Mouse (Mus musculus) liver, embryonic 12.5 days (tissue): Measurements from ENCODE around the gene Syk. TPM values are rescaled to one million over a fixed set of nuclear protein-coding genes. Genes with fewer than 3 reads are reported as not detected.

Experiments
- ATAC-seq: fragments of 200-750 bp; cut with Nextera tagmentation; 2 replicates; pipeline ENCODE4 v1.8.0; 2017; ENCODE audit warnings: moderate number of reproducible peaks, mild to moderate bottlenecking, moderate library complexity
- H3K27ac ChIP-seq: fragments of 300-500 bp; sonication (generic); 2 replicates; pipeline ENCODE4 v1.5.1; 2016; ENCODE audit warnings: mild to moderate bottlenecking
- H3K27me3 ChIP-seq: fragments of 300-500 bp; sonication (generic); replicated peaks from 2 replicates; pipeline ENCODE4 v1.6.1; 2016; ENCODE audit warnings: mild to moderate bottlenecking, moderate library complexity
- H3K36me3 ChIP-seq: fragments of 300-500 bp; sonication (generic); 2 replicates; pipeline ENCODE4 v1.6.1; 2016; ENCODE audit warnings: mild to moderate bottlenecking, moderate library complexity
- H3K4me1 ChIP-seq: fragments of 300-500 bp; sonication (generic); 2 replicates; pipeline ENCODE4 v1.6.1; 2016
- H3K4me2 ChIP-seq: fragments of 300-500 bp; sonication (generic); 2 replicates; pipeline ENCODE4 v1.6.1; 2016; ENCODE audit warnings: mild to moderate bottlenecking, moderate library complexity
- H3K4me3 ChIP-seq: fragments of 300-500 bp; sonication (generic); 2 replicates; pipeline ENCODE4 v1.5.1; 2016; ENCODE audit warnings: mild to moderate bottlenecking, moderate library complexity
- H3K9ac ChIP-seq: fragments of 300-500 bp; sonication (generic); 2 replicates; pipeline ENCODE4 v1.6.1; 2016; ENCODE audit warnings: mild to moderate bottlenecking, moderate library complexity
- H3K9me3 ChIP-seq: fragments of 300-500 bp; sonication (generic); replicated peaks from 2 replicates; pipeline ENCODE4 v1.6.1; 2016; ENCODE audit warnings: mild to moderate bottlenecking, moderate library complexity
- WGBS: fragments of 180-500 bp; shearing (Covaris S2); methylation state at CpG from one replicate; pipeline ENCODE4 v1.1.7; 2016; ENCODE audit not compliant: insufficient replicate concordance; 5-methylcytosine and 5-hydroxymethylcytosine counted together
- polyA plus RNA-seq: library from polyadenylated mRNA; unstranded; fragments of >200 nt; fragmentation: Nextera tagmentation; extraction: Ambion mirVana; gene quantifications from 2 replicates; pipeline ENCODE4 v1.2.1, GENCODE M21; 2016

Gene Syk
- polyA plus RNA-seq, 1 experiment from 2014 or later, result 9.8 TPM

GRCm38 (mm10) chr13:52584654-52585455 is 1.9 kb downstream of the Syk start:
- ATAC-seq, result no peak
- Histone ChIP-seq H3K9me3 (no peaks in the 10 kb centered on the region), H3K4me1 (peaks cover 8% of the 10 kb centered on the region), H3K4me3 (peak overlapping the region; percentile 44), H3K4me2 (peak overlapping the region; percentile 63), H3K27ac (0 out of 2 replicates have a peak overlapping the region, but pooled peaks have one; percentile 45), H3K36me3 (no peaks in the 10 kb centered on the region), H3K27me3 (peaks cover 12% of the 10 kb centered on the region; the same call in 1 of the 2 replicates), H3K9ac (0 out of 2 replicates have a peak overlapping the region, but pooled peaks have one; percentile 4)
- 16% methylated on average over 17 of the region's 17 CpGs for WGBS

GRCm38 (mm10) chr13:52587761-52588160 is 4.8 kb downstream of the Syk start:
- 79% methylated on average over 4 of the region's 4 CpGs for WGBS
- Histone ChIP-seq H3K4me2 (no peak overlapping the region), H3K9me3 (no peaks in the 10 kb centered on the region), H3K4me1 (peaks cover 3% of the 10 kb centered on the region), H3K4me3 (no peak overlapping the region), H3K9ac (no peak overlapping the region), H3K27me3 (peaks cover 8% of the 10 kb centered on the region; the same call in 1 of the 2 replicates), H3K36me3 (no peaks in the 10 kb centered on the region), H3K27ac (no peak overlapping the region)
- no peak for ATAC-seq

- no peaks in the 10 kb centered on the region for H3K27me3 ChIP-seq
- no peaks in the 10 kb centered on the region for H3K9me3 ChIP-seq
- H3K4me1 ChIP-seq, result no peaks in the 10 kb centered on the region; the same call in 1 of the 2 replicates
- H3K36me3 ChIP-seq, result peaks cover 9% of the 10 kb centered on the region
- H3K9ac ChIP-seq, result no peak overlapping the region
- no peak overlapping the region for H3K4me3 ChIP-seq
- WGBS, result 68% methylated on average over 4 of the region's 4 CpGs
- no peak overlapping the region for H3K27ac ChIP-seq
- no peak overlapping the region for H3K4me2 ChIP-seq
- ATAC-seq, result no peak
Measured at GRCm38 (mm10) chr13:52589043-52589442, 6.1 kb downstream of the Syk start.

GRCm38 (mm10) chr13:52591831-52592230 is 8.9 kb downstream of the Syk start:
- H3K27ac ChIP-seq, result no peak overlapping the region
- no peaks in the 10 kb centered on the region for H3K27me3 ChIP-seq
- WGBS, result 89% methylated on average over 4 of the region's 4 CpGs
- H3K4me1 ChIP-seq, result no peaks in the 10 kb centered on the region
- no peaks in the 10 kb centered on the region for H3K9me3 ChIP-seq
- H3K4me2 ChIP-seq, result no peak overlapping the region
- H3K9ac ChIP-seq, result no peak overlapping the region
- H3K36me3 ChIP-seq, result peaks cover 9% of the 10 kb centered on the region
- H3K4me3 ChIP-seq, result no peak overlapping the region
- ATAC-seq, result no peak

- Histone ChIP-seq H3K9me3 (no peaks in the 10 kb centered on the region), H3K4me1 (no peaks in the 10 kb centered on the region), H3K4me3 (peak overlapping the region; percentile 18; the same call in 1 of the 2 replicates), H3K36me3 (peaks cover 9% of the 10 kb centered on the region), H3K27me3 (no peaks in the 10 kb centered on the region), H3K9ac (no peak overlapping the region), H3K4me2 (peak overlapping the region; percentile 25), H3K27ac (no peak overlapping the region)
- no peak for ATAC-seq
- 37% methylated on average over 5 of the region's 5 CpGs for WGBS
Measured at GRCm38 (mm10) chr13:52596692-52597091, 13.7 kb downstream of the Syk start.

- no peak for ATAC-seq
- WGBS, result 45% methylated on average over 11 of the region's 11 CpGs
- peak overlapping the region; percentile 25 for H3K4me2 ChIP-seq
- peaks cover 3% of the 10 kb centered on the region for H3K4me1 ChIP-seq
- no peaks in the 10 kb centered on the region for H3K27me3 ChIP-seq
- H3K9ac ChIP-seq, result no peak overlapping the region
- H3K27ac ChIP-seq, result no peak overlapping the region
- peak overlapping the region; percentile 18; the same call in 1 of the 2 replicates for H3K4me3 ChIP-seq
- no peaks in the 10 kb centered on the region for H3K9me3 ChIP-seq
- H3K36me3 ChIP-seq, result peaks cover 9% of the 10 kb centered on the region
Measured at GRCm38 (mm10) chr13:52597092-52597678, 14.2 kb downstream of the Syk start.

GRCm38 (mm10) chr13:52598233-52598632 is 15.3 kb downstream of the Syk start:
- H3K4me2 ChIP-seq, result no peak overlapping the region
- WGBS, result 57% methylated on average over 3 of the region's 3 CpGs
- no peak for ATAC-seq
- no peak overlapping the region for H3K4me3 ChIP-seq
- no peak overlapping the region for H3K27ac ChIP-seq
- peaks cover 13% of the 10 kb centered on the region for H3K4me1 ChIP-seq
- no peaks in the 10 kb centered on the region for H3K27me3 ChIP-seq
- peaks cover 7% of the 10 kb centered on the region for H3K36me3 ChIP-seq
- no peaks in the 10 kb centered on the region for H3K9me3 ChIP-seq
- no peak overlapping the region for H3K9ac ChIP-seq

- H3K9me3 ChIP-seq, result no peaks in the 10 kb centered on the region
- ATAC-seq, result no peak
- no peak overlapping the region for H3K27ac ChIP-seq
- no peaks in the 10 kb centered on the region for H3K27me3 ChIP-seq
- 60% methylated on average over 4 of the region's 4 CpGs for WGBS
- H3K4me2 ChIP-seq, result no peak overlapping the region
- H3K4me3 ChIP-seq, result no peak overlapping the region
- no peaks in the 10 kb centered on the region for H3K36me3 ChIP-seq
- H3K4me1 ChIP-seq, result peaks cover 14% of the 10 kb centered on the region
- H3K9ac ChIP-seq, result no peak overlapping the region
Measured at GRCm38 (mm10) chr13:52600015-52600643, 17.2 kb downstream of the Syk start.

- Histone ChIP-seq H3K4me3 (no peak overlapping the region), H3K4me1 (peaks cover 14% of the 10 kb centered on the region), H3K36me3 (no peaks in the 10 kb centered on the region), H3K27me3 (no peaks in the 10 kb centered on the region), H3K9me3 (no peaks in the 10 kb centered on the region), H3K9ac (no peak overlapping the region), H3K27ac (no peak overlapping the region), H3K4me2 (no peak overlapping the region)
- ATAC-seq, result no peak
- 23% methylated on average over 4 of the region's 4 CpGs for WGBS
Measured at GRCm38 (mm10) chr13:52602752-52603151, 19.8 kb downstream of the Syk start.

- H3K4me2 ChIP-seq, result no peak overlapping the region
- no peak overlapping the region for H3K9ac ChIP-seq
- no peak overlapping the region for H3K27ac ChIP-seq
- ATAC-seq, result no peak
- H3K36me3 ChIP-seq, result no peaks in the 10 kb centered on the region
- H3K9me3 ChIP-seq, result no peaks in the 10 kb centered on the region
- H3K4me3 ChIP-seq, result no peak overlapping the region
- no peaks in the 10 kb centered on the region for H3K27me3 ChIP-seq
- WGBS, result 73% methylated on average over 6 of the region's 6 CpGs
- peaks cover 21% of the 10 kb centered on the region for H3K4me1 ChIP-seq
Measured at GRCm38 (mm10) chr13:52603704-52604349, 20.9 kb downstream of the Syk start.

GRCm38 (mm10) chr13:52605006-52605405 is 22.0 kb downstream of the Syk start:
- Histone ChIP-seq H3K4me1 (peaks cover 26% of the 10 kb centered on the region), H3K9ac (no peak overlapping the region), H3K27ac (no peak overlapping the region), H3K4me2 (no peak overlapping the region), H3K4me3 (no peak overlapping the region), H3K36me3 (no peaks in the 10 kb centered on the region), H3K27me3 (no peaks in the 10 kb centered on the region), H3K9me3 (no peaks in the 10 kb centered on the region)
- no peak for ATAC-seq
- WGBS, result 73% methylated on average over 3 of the region's 3 CpGs

GRCm38 (mm10) chr13:52605911-52606310 is 22.9 kb downstream of the Syk start:
- H3K9ac ChIP-seq, result no peak overlapping the region
- no peaks in the 10 kb centered on the region for H3K36me3 ChIP-seq
- no peak overlapping the region for H3K4me3 ChIP-seq
- H3K9me3 ChIP-seq, result no peaks in the 10 kb centered on the region
- no peak overlapping the region for H3K27ac ChIP-seq
- H3K4me2 ChIP-seq, result no peak overlapping the region
- no peaks in the 10 kb centered on the region for H3K27me3 ChIP-seq
- ATAC-seq, result no peak
- 70% methylated on average over 4 of the region's 4 CpGs for WGBS
- peaks cover 26% of the 10 kb centered on the region for H3K4me1 ChIP-seq
